Mouse (Mus musculus) liver, adult 2 months (tissue): ENCODE measurements at regions not wholly inside any gene's neighbourhood (a gene's known extent, or its start where the extent isn't known, plus 50 kb on each side); places are given as distances from the start of the nearest gene placed in this dataset.

ENCODE experiments used
- CTCF ChIP-seq: fragments of 200-500 bp; IDR thresholded peaks from 2 replicates; pipeline ENCODE4 v1.5.1; 2011; ENCODE audit warnings: low read depth, low read length, control low read depth
- POLR2A ChIP-seq: fragments of 200-500 bp; IDR thresholded peaks from 2 replicates; pipeline ENCODE4 v1.6.1; 2011; ENCODE audit warnings: low read length, control low read depth; ENCODE audit not compliant: insufficient read depth; ENCODE audit errors: extremely low read depth

DNA sequence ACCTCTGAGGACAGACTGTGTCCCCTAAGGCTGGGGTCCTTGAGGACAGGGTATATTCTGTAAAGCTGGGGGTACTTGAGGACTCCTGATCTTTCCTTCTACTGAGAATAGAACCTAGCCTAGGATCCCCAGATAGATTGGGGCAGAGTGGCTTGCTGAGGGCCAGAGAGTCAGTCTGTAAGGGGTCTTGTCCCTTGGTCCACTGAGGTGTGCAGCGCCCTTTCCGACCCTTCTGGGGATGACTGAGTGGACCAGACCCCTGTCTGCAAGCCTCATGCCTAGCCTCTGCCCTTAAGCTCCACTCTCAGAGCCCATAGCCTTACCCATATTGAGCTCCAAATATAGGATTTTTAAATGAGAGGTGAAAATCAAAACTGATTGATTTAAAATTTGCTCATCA is 152.2 kb upstream of the Mocs1 start:
- no peak for TF ChIP-seq CTCF
- TF ChIP-seq POLR2A: no peak
